Mouse (Mus musculus) E14TG2a.4 (cell line): ENCODE data around the gene Tpbgl.

Experiments
- CTCF ChIP-seq: conservative IDR thresholded peaks from 2 replicates; pipeline ENCODE4 v1.5.1; 2014; ENCODE audit warnings: low read length
- NANOG ChIP-seq: IDR thresholded peaks from 2 replicates; pipeline ENCODE4 v1.6.1; 2014; ENCODE audit warnings: borderline replicate concordance, low read length, mixed read lengths
- POU5F1 ChIP-seq: IDR thresholded peaks from 2 replicates; pipeline ENCODE4 v1.6.1; 2014; ENCODE audit warnings: low read length, borderline replicate concordance

DNA sequence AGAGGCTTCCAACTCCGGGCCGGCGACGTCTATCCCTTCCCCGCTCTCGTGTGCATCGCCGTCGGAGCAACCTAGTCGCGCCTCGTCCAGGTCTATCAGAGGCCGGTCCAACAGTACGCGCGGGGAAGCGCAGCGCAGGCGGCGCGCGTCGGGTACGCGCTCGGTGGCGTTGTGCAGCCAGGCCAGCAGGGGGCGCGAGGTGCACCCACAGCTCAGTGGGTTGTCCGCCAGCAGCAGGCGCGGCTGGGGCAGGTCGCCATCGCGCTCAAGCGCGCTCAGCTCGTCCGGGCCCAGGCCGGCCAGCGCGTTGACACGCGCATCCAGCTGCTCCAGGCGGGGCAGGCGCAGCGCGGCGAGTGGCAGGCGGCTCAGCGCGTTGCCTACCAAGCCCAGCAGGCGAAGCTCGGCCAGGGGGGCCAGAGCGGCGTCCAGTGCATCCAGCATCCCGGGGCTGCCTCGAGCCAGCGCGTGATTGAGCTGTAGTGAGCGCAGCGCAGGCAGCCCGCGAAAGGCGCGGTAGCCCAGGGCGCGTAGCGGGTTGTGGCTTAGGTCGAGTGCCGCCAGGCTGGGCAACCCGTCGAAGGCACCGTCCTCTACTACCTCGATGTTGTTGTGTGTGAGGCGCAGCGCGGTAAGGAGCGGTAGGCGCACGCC lies 1.1 kb downstream of the Tpbgl start:
- no peak for TF ChIP-seq CTCF
- TF ChIP-seq NANOG, result no peak
- TF ChIP-seq POU5F1, result no peak
